Mouse (Mus musculus): ENCODE results near the gene 1700007K13Rik.

DNA sequence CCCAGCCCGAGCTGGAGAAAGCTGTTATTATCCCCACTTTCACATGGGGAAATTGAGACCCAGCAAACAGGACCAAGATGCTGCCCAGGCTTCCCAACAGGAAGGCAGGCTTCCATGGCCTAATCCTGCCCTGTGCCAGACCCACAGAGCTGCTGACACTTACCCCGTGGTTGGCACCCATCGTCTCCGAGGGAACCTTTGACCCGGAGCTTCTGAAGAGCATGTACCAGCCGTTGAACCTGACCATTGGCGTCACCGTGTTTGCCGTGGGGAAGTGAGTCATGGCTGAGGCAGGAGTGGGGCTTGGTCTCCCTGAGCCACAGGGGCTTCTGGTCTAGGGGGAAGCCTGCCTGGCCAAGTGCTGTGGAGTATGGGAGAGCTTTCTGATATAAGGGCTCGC lies 36.9 kb upstream of the 1700007K13Rik start:
- TF ChIP-seq GATA1 (IDR thresholded peaks at IDR 0.05; ENCODE audit: borderline replicate concordance, low read length) (no peak), FLI1 (IDR thresholded peaks at IDR 0.05; ENCODE audit: low read length) (no peak)
